Mouse (Mus musculus) hindbrain, embryonic 10.5 days (tissue): ENCODE data around the gene Ngfr. TPM values are rescaled to one million over a fixed set of nuclear protein-coding genes. Genes with fewer than 3 reads are reported as not detected.

Source experiments
- DNase-seq: peaks from one replicate; pipeline ENCODE4 v3.0.0-alpha.2; 2017; ENCODE audit warnings: low spot score
- H3K27ac ChIP-seq: fragments of 300-500 bp; sonication (generic); 2 replicates; pipeline ENCODE4 v1.5.1; 2016; ENCODE audit warnings: mild to moderate bottlenecking, moderate library complexity
- H3K27me3 ChIP-seq: fragments of 300-500 bp; sonication (generic); 2 replicates; pipeline ENCODE4 v1.6.1; 2016; ENCODE audit warnings: mild to moderate bottlenecking; ENCODE audit not compliant: poor library complexity, insufficient read depth, severe bottlenecking
- H3K36me3 ChIP-seq: fragments of 300-500 bp; sonication (generic); 2 replicates; pipeline ENCODE4 v1.6.1; 2016; ENCODE audit warnings: mild to moderate bottlenecking, moderate library complexity
- H3K4me1 ChIP-seq: fragments of 300-500 bp; sonication (generic); replicated peaks from 2 replicates; pipeline ENCODE4 v1.6.1; 2016; ENCODE audit warnings: mild to moderate bottlenecking
- H3K4me3 ChIP-seq: fragments of 300-500 bp; sonication (generic); 2 replicates; pipeline ENCODE4 v1.5.1; 2016; ENCODE audit warnings: mild to moderate bottlenecking, moderate library complexity
- H3K9me3 ChIP-seq: fragments of 300-500 bp; sonication (generic); 2 replicates; pipeline ENCODE4 v1.6.1; 2016; ENCODE audit warnings: mild to moderate bottlenecking, moderate library complexity
- WGBS: fragments of 180-500 bp; shearing (Covaris S2); methylation state at CpG from one replicate; pipeline ENCODE4 v1.1.7; 2016; 5-methylcytosine and 5-hydroxymethylcytosine counted together
- polyA plus RNA-seq: library from polyadenylated mRNA; unstranded; fragments of >200 nt; fragmentation: Nextera tagmentation; extraction: Ambion mirVana; gene quantifications from 2 replicates; pipeline ENCODE4 v1.2.1, GENCODE M21; 2016

Ngfr gene
- polyA plus RNA-seq, 1 experiment from 2014 or later = 51.6 TPM

DNA sequence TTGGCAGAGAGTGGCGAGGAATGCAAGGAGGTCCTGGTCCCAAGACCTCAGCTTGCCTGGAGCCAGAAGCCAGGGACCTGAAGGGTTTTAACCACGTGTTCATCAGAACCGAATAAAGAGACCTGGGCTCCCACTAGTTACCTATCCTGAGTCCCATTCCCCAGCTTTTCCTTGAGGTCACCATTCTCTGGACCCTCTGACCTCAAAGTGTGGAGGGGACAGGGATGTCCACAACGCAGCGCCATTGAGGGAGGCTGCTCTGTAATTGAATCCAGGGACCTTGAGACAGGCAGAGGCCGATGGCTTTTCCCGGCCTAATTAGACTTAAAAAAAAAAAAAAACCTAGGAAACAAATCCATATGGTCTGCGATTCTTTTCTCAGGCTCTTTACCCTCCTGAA lies 32.3 kb downstream of the Ngfr start:
- Histone ChIP-seq H3K27me3 (no peaks in the 10 kb centered on the region; the same call in 1 of the 2 replicates), H3K36me3 (no peaks in the 10 kb centered on the region), H3K27ac (peak overlapping the region; percentile 53; the same call in 1 of the 2 replicates), H3K9me3 (no peaks in the 10 kb centered on the region), H3K4me3 (no peak overlapping the region), H3K4me1 (peaks cover 10% of the 10 kb centered on the region; the same call in 1 of the 2 replicates)
- 54% methylated on average over 8 of the region's 8 CpGs for WGBS
- no peak for DNase-seq

DNA sequence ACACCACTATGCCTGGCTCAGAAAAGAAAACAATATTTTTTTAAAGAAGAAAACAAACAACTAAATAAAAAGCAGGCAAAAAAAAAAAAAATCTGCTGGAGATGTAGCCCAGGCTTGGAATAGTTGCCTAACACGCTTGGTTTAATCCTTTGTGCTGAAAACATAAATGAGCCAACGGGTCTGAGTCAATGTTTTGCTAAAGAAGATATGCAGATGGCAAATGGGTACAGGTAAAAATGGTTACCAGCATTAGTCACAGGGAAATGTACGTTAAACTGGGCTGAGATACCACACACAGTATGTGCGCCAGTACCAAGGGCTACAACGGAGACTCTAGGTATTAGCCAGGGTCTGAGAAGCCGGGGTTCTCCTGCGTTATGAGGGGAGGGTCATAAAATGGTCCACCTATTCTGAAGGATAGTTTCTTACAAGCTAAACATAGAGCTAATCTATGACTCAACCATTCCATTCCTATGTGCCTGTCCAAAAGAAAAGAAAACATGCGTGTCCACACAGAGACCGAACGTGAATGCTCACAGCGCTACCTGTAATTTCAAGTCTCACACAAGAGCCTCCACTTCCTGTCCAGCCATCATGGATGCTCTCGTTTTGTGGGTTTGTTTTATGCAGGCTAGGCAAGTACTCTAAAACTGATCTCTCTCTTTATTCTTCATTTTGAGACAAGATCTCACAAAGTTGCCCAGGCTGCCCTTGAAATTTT lies 37.1 kb downstream of the Ngfr start:
- Histone ChIP-seq H3K36me3 (no peaks in the 10 kb centered on the region), H3K4me3 (no peak overlapping the region), H3K27me3 (no peaks in the 10 kb centered on the region), H3K27ac (no peak overlapping the region), H3K9me3 (no peaks in the 10 kb centered on the region), H3K4me1 (0 out of 2 replicates have a peak, but pooled peaks cover 6% of the 10 kb centered on the region)
- no peak for DNase-seq
- 87% methylated on average over 12 of the region's 12 CpGs for WGBS

DNA sequence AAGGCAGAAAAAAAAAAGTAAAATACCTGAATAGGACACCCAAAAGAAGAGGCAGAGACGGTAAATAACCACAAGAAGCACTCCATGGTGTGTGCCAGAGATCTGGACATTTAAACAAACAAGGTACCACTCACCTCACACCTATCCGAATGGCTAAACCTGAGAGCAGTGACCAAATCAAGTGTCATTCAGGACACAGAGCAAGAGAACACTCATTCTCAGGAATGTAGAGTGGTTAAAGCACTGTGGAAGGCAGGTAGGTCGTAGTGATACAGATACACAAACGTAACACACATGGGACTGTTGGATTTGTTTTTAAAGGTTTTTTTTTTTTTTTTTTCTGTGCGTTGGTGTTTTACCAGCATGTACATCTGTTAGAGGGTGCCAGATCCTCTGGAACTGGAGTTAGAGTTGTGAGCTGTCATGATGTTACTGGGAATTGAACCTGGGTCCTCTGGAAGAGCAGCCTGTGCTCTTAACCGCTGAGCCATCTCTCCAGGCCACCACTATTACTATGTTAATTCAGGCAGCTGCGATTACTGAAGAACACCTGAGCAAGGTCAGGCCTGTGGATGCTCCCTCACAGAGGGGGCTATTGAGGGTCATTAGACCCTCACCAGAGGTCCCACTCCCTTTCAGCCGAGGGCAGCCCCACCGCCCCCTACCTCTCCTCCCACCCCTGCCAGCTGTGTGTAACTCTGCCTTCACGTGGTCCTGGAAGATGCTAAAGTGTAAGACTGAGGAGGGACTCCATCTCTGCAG lies 41.3 kb downstream of the Ngfr start:
- WGBS = 66% methylated on average over 10 of the region's 10 CpGs
- Histone ChIP-seq H3K9me3 (no peaks in the 10 kb centered on the region), H3K4me1 (peaks cover 21% of the 10 kb centered on the region), H3K27ac (no peak overlapping the region), H3K36me3 (no peaks in the 10 kb centered on the region), H3K27me3 (peaks cover 4% of the 10 kb centered on the region; the same call in 1 of the 2 replicates), H3K4me3 (no peak overlapping the region)
- no peak for DNase-seq

GRCm38 (mm10) chr11:95544546-95545327 lies 42.8 kb downstream of the Ngfr start:
- no peak for DNase-seq
- 0 out of 2 replicates have a peak overlapping the region, but pooled peaks have one; percentile 29 for H3K27ac ChIP-seq
- H3K4me3 ChIP-seq = no peak overlapping the region
- H3K27me3 ChIP-seq = peaks cover 18% of the 10 kb centered on the region
- H3K36me3 ChIP-seq = no peaks in the 10 kb centered on the region
- H3K9me3 ChIP-seq = no peaks in the 10 kb centered on the region
- H3K4me1 ChIP-seq = peaks cover 36% of the 10 kb centered on the region
- 82% methylated on average over 8 of the region's 8 CpGs for WGBS

DNA sequence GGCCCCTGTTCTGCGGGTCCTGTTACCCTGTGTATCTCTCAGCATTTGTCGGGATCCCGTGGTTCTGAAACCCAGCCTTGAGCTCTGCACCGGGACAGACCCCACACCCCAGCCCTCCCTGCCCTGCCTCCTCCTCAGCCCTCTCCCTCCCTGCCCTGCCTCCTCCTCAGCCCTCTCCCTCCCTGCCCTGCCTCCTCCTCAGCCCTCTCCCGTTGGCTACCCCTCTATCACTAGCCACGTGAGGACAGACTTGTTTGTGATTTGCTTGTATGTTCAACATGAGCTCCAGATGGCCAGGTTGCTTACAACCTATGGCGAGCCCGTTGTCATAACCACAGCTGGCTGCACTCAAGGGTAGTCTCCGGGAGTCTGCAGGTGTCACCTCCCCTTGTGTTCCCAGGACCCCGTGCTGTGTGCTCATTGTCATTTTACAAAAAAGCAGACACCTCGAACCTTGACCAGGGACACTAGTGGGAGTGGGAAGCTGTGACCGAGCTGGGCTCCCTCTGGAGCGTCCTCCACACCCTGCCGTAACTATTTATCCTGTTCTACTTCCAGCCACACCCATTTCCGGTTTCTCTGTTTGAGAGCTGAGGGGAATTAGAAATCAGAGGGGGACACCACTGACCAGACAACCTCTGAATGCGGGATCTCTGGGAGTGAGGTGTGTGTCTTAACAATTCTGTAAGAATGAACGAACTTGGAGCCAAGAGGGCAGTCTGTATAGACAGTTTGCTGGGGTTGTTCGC lies 46.7 kb downstream of the Ngfr start:
- DNase-seq = no peak
- H3K4me1 ChIP-seq = peaks cover 48% of the 10 kb centered on the region
- no peaks in the 10 kb centered on the region for H3K36me3 ChIP-seq
- H3K27me3 ChIP-seq = peaks cover 31% of the 10 kb centered on the region
- 36% methylated on average over 18 of the region's 18 CpGs for WGBS
- H3K4me3 ChIP-seq = no peak overlapping the region
- H3K9me3 ChIP-seq = no peaks in the 10 kb centered on the region
- H3K27ac ChIP-seq = peak overlapping the region; percentile 57

- Histone ChIP-seq H3K4me3 (no peak overlapping the region), H3K4me1 (peaks cover 50% of the 10 kb centered on the region), H3K27ac (peak overlapping the region; percentile 57; the same call in 1 of the 2 replicates), H3K9me3 (no peaks in the 10 kb centered on the region), H3K36me3 (no peaks in the 10 kb centered on the region), H3K27me3 (peaks cover 38% of the 10 kb centered on the region)
- WGBS = 76% methylated on average over 15 of the region's 15 CpGs
- DNase-seq = no peak
These were observed 49.0 kb downstream of the Ngfr start for GRCm38 (mm10) chr11:95538378-95539104.

DNA sequence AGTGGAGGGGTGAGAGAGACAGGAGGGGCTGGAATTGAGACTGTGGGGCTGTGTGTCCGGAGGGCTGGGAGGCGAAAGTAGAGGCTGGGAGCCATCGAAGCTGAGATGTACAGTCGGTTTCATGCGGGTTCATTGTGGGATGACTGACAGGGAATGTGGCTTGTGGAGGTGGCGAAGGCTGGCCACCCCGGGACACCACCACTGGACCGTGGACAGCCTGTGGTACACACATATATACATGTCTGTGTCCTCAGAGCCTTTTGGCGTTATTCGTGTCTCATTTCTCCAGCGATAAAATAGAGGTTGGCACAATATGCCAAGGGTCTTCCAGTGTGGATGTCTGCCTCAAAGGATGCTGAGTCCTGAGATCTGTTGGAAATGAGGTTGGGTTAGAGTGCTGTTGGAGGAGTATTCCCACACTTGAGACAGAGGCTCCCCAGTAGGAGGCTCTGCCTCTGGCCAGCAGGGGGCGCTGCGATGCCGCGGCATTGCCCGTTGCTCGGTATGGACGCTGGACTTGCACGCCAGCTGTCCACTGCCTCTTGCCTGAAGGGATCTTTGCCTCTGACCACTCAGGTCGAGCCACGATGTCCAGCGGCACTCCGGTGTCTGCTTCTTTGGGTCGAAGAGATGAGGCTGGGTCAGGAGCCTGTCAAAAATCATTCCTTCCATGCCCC lies 53.9 kb downstream of the Ngfr start:
- Histone ChIP-seq H3K27ac (0 out of 2 replicates have a peak overlapping the region, but pooled peaks have one; percentile 30), H3K4me1 (peaks cover 16% of the 10 kb centered on the region), H3K36me3 (no peaks in the 10 kb centered on the region), H3K9me3 (no peaks in the 10 kb centered on the region), H3K27me3 (peaks cover 18% of the 10 kb centered on the region), H3K4me3 (peak overlapping the region; percentile 27)
- DNase-seq = peak; percentile 94
- WGBS = 21% methylated on average over 24 of the region's 24 CpGs

DNA sequence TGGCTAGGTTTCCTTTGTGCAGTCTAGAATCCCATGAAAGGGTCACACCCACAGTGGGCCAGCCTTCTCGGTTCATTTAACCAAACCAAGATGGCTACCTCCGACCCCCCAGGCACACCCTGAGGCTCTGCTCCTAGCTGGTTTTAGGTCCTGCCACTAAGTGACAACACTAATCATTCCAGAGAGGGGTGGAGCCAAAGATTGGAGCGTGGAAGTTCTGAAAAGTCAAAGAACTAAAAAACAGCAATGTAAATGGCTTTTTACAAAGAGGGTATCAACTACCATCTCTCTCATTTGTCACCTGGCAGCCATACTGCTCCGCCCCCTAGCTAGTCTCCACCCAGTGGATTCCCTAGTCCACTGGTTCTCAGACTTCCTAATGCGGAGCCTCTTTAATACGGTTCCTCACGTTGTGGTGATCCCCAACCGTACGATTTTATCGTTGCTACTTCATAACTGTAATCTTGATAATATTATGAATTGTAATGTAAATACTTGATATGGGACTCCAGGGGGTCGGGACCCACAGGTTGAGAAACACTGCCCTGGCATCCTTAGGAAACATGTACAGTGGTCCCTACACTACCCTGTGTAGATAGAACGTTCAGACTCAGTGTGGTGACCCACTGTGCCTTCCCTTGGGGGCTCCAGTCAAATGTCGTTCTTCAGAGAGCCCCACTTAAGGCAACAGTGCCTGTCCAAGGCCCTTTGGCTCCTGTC lies 55.0 kb downstream of the Ngfr start:
- Histone ChIP-seq H3K27ac (no peak overlapping the region), H3K36me3 (no peaks in the 10 kb centered on the region), H3K9me3 (no peaks in the 10 kb centered on the region), H3K4me3 (no peak overlapping the region), H3K27me3 (peaks cover 18% of the 10 kb centered on the region), H3K4me1 (peaks cover 12% of the 10 kb centered on the region)
- WGBS = 74% methylated on average over 13 of the region's 13 CpGs
- no peak for DNase-seq

- WGBS = 77% methylated on average over 3 of the region's 3 CpGs
- no peaks in the 10 kb centered on the region for H3K9me3 ChIP-seq
- no peak overlapping the region for H3K4me3 ChIP-seq
- no peak overlapping the region for H3K27ac ChIP-seq
- H3K36me3 ChIP-seq = no peaks in the 10 kb centered on the region
- H3K27me3 ChIP-seq = peaks cover 5% of the 10 kb centered on the region; the same call in 1 of the 2 replicates
- 0 out of 2 replicates have a peak, but pooled peaks cover 6% of the 10 kb centered on the region for H3K4me1 ChIP-seq
- no peak for DNase-seq
These were observed 59.3 kb downstream of the Ngfr start for GRCm38 (mm10) chr11:95528231-95528630.

- DNase-seq = no peak
- Histone ChIP-seq H3K4me1 (0 out of 2 replicates have a peak, but pooled peaks cover 6% of the 10 kb centered on the region), H3K36me3 (no peaks in the 10 kb centered on the region), H3K9me3 (no peaks in the 10 kb centered on the region), H3K27me3 (peaks cover 5% of the 10 kb centered on the region; the same call in 1 of the 2 replicates), H3K4me3 (no peak overlapping the region), H3K27ac (no peak overlapping the region)
- WGBS = 92% methylated on average over 8 of the region's 8 CpGs
These were observed 60.2 kb downstream of the Ngfr start for GRCm38 (mm10) chr11:95527307-95527706.

GRCm38 (mm10) chr11:95521563-95521962 lies 66.0 kb downstream of the Ngfr start:
- Histone ChIP-seq H3K27me3 (peaks cover 29% of the 10 kb centered on the region), H3K27ac (no peak overlapping the region; the same call in 1 of the 2 replicates), H3K4me1 (peaks cover 51% of the 10 kb centered on the region), H3K4me3 (peak overlapping the region; percentile 32), H3K9me3 (no peaks in the 10 kb centered on the region), H3K36me3 (no peaks in the 10 kb centered on the region)
- DNase-seq = peak; percentile 85
- 2% methylated on average over 13 of the region's 13 CpGs for WGBS
